Mouse (Mus musculus): ENCODE measurements around the gene Olfr476.
"Not testable (repeated sequence)": the region's sequence is repeated elsewhere in the genome, so short reads cannot be mapped to it uniquely, and the experiment has no call there.

Olfr476 gene

DNA sequence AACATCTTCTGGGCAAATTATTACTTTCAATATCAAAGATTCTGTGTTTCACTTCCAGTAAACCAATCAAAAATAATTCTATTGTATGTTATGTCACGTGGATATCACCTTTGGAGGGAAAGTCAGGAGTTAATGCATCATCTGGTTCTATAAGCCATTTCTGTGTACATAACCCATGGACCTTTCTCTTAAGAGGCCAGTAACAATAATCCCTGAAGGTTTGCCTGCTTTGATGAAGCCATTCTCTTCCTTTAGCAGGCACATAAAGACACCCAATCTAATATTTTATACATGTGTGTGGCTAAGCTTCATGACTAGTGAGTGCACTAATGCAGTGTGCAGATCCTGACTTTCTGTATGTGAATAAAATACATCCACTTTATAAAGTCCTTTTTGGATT lies at the start of gene Olfr476:
Olfr476 (plus strand) TSS at position 301 of the 400 bp plus-strand sequence.
- DNase-seq (ENCODE audit: low read depth, low spot score): no peak

DNA sequence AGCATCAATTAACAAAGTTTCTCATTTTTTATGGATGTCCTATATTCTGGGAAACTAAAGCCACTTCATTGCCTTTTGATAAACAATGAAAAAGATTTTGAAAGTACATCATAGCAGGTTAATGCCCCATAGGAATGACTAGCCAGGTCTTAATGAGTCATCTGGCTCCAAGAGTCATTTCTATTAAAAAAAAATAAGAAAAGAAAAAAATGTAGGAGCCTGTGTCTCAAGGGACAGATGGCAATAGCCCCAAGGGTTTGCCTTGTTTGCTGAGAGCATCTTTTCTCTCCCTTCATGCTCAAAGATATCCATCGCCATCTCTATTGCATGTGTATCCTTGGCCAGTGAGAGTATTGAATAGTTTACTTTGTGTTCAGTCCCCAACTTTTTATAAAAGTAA lies 34.5 kb upstream of the Olfr476 start, which contains the start of gene Olfr473:
Olfr473 (plus strand) TSS at position 301 of the 400 bp plus-strand sequence.
- no peak for DNase-seq (ENCODE audit: low read depth, low spot score)

DNA sequence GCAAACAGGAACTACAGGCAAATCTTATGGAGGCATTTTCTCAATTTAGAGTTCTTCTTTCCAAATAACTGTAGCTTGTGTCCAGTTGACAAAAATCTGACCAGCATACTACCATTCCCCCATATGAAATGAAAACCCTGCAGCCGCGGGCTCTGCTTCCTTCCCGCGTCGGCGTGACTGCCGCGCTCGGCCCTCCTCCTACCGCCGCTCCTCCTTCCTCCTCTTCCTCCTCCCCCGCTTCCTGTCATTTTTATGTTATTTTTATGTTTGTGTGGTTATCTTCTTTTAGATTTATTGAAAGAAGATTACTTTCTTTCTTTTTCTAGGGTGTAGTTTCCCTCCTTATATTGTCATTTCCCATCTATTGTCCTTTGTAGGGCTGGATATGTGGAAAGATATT lies 12.1 kb upstream of the Olfr476 start:
- not testable (repeated sequence) for DNase-seq (ENCODE audit: low read depth, low spot score)

DNA sequence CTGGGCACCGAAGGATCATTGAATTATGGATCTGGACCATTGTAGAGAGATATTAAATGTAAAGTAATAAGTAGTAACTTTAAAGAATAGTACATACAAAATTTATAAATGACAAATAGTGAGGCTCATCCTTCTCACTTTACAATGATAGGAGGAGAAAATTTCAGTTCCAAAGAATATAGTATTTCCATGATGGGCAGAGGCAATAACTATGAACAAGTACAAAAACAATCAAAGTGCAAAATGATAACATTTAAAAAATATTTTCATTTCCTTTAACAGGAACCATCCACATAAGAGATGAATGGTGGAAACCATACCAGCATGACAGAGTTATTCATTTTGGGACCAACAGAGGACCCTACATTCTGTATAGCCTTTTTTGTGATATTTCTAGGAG lies 10.3 kb upstream of the Olfr476 start, which contains the start of gene Olfr474:
Olfr474 (plus strand) TSS at position 301 of the 400 bp plus-strand sequence.
- DNase-seq (ENCODE audit: low read depth, low spot score): no peak

DNA sequence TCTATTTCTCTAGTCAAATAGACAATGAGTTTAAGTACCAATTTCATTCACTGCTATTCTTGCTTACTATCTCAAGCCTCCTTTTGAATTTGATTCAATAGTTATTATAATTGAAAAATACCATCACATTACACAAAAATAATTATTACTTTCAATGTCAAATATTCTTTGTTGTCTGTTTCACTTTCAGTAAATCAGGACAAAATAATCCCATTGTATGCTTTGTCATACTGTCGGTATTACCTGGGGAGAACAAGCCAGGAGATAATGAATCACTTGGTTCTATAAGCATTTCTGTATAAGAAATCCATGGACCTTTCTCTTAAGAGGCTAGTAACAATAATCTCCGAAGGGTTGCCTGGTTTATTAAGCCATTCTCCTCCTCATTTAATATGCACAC lies 21.8 kb downstream of the Olfr476 start, which contains the start of gene Olfr477:
Olfr477 (plus strand) TSS at position 301 of the 400 bp plus-strand sequence.
- DNase-seq (ENCODE audit: low read depth, low spot score): no peak

DNA sequence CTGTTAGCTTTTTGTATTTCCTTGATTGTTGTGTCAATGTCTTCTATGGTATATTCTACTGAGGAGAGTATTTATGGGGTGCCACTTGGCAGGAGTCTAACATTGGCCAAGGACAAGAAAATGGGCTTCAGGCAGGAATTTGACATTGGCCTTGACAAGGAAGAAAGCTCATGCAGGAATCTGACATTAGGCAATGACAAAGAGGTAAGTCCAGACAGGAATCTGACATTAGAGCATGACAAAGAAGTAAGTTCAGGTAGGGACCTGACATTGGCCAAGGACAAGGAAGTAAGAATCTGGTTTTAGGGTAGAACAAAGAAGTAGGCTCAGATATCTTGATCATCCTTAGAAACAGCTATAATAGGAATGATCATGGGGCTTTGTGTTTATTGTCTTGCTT lies 49.7 kb downstream of the Olfr476 start:
- DNase-seq (ENCODE audit: low read depth, low spot score): peak; percentile 72

Data from ZHBTc4 (cell line).